Mouse (Mus musculus) intestine, postnatal 0 days (tissue): ENCODE results near the gene Prdm16. TPM values are rescaled to one million over a fixed set of nuclear protein-coding genes. Genes with fewer than 3 reads are reported as not detected.

ENCODE experiments used
- ATAC-seq: fragments of 200-750 bp; cut with Nextera tagmentation; 2 replicates; pipeline ENCODE4 v1.8.0; 2017; ENCODE audit warnings: mild to moderate bottlenecking, moderate TSS enrichment, moderate library complexity
- H3K27ac ChIP-seq: fragments of 300-500 bp; sonication (generic); 2 replicates; pipeline ENCODE4 v1.5.1; 2014; ENCODE audit warnings: mild to moderate bottlenecking, low read depth, low read length, moderate library complexity
- H3K27me3 ChIP-seq: fragments of 300-500 bp; sonication (generic); replicated peaks from 2 replicates; pipeline ENCODE4 v1.6.1; 2014; ENCODE audit warnings: low read length, mixed read lengths; ENCODE audit not compliant: control insufficient read depth, insufficient read depth
- H3K36me3 ChIP-seq: fragments of 300-500 bp; sonication (generic); 2 replicates; pipeline ENCODE4 v1.6.1; 2014; ENCODE audit warnings: mild to moderate bottlenecking, moderate library complexity; ENCODE audit not compliant: control insufficient read depth, insufficient read depth
- H3K4me1 ChIP-seq: fragments of 300-500 bp; sonication (generic); replicated peaks from 2 replicates; pipeline ENCODE4 v1.6.1; 2014; ENCODE audit warnings: antibody characterized with exemption, low read length, mixed read lengths; ENCODE audit not compliant: control insufficient read depth, insufficient read depth
- H3K4me2 ChIP-seq: fragments of 300-500 bp; sonication (generic); replicated peaks from 2 replicates; pipeline ENCODE4 v1.6.1; 2014; ENCODE audit warnings: low read depth, mild to moderate bottlenecking, moderate library complexity
- H3K4me3 ChIP-seq: fragments of 300-500 bp; sonication (generic); 2 replicates; pipeline ENCODE4 v1.5.1; 2014; ENCODE audit warnings: low read depth, low read length
- H3K9ac ChIP-seq: fragments of 300-500 bp; sonication (generic); 2 replicates; pipeline ENCODE4 v1.6.1; 2014; ENCODE audit warnings: mild to moderate bottlenecking, low read depth, low read length
- H3K9me3 ChIP-seq: fragments of 300-500 bp; sonication (generic); 2 replicates; pipeline ENCODE4 v1.6.1; 2016; ENCODE audit warnings: mixed run types; ENCODE audit not compliant: control insufficient read depth
- CTCF ChIP-seq: sonication (generic); IDR thresholded peaks from 2 replicates; pipeline ENCODE4 v1.5.1; 2016; ENCODE audit warnings: low read depth, mild to moderate bottlenecking, control low read depth, antibody characterized with exemption, moderate library complexity
- WGBS: fragments of 180-500 bp; shearing (Covaris S2); extraction: QIAGEN DNeasy Blood & Tissue Kit; methylation state at CpG from one replicate; pipeline ENCODE4 v1.1.7; 2014; 5-methylcytosine and 5-hydroxymethylcytosine counted together
- polyA plus RNA-seq: library from polyadenylated mRNA; unstranded; fragments of >200 nt; fragmentation: Nextera tagmentation; extraction: Ambion mirVana; gene quantifications from 2 replicates; pipeline ENCODE4 v1.2.1, GENCODE M21; 2015

Gene Prdm16
- polyA plus RNA-seq, 1 experiment from 2014 or later = 9.0 TPM

GRCm38 (mm10) chr4:154480143-154480542 is 156.5 kb downstream of the Prdm16 start:
- Histone ChIP-seq H3K36me3 (no peaks in the 10 kb centered on the region), H3K9ac (no peak overlapping the region), H3K4me1 (peaks cover 11% of the 10 kb centered on the region), H3K4me2 (no peak overlapping the region), H3K9me3 (no peaks in the 10 kb centered on the region), H3K27me3 (no peaks in the 10 kb centered on the region), H3K4me3 (no peak overlapping the region), H3K27ac (no peak overlapping the region)
- WGBS = 51% methylated on average over 15 of the region's 15 CpGs
- ATAC-seq = no peak
- TF ChIP-seq CTCF = no peak

- H3K36me3 ChIP-seq = no peaks in the 10 kb centered on the region
- no peak for ATAC-seq
- H3K27me3 ChIP-seq = no peaks in the 10 kb centered on the region
- no peak overlapping the region for H3K27ac ChIP-seq
- no peak overlapping the region for H3K4me3 ChIP-seq
- no peak overlapping the region for H3K4me2 ChIP-seq
- no peak for TF ChIP-seq CTCF
- H3K9ac ChIP-seq = no peak overlapping the region
- WGBS = 58% methylated on average over 8 of the region's 8 CpGs
- peaks cover 6% of the 10 kb centered on the region for H3K4me1 ChIP-seq
- H3K9me3 ChIP-seq = no peaks in the 10 kb centered on the region
Measured at GRCm38 (mm10) chr4:154478933-154479613, 157.6 kb downstream of the Prdm16 start.

GRCm38 (mm10) chr4:154473571-154474307 is 162.9 kb downstream of the Prdm16 start:
- Histone ChIP-seq H3K9ac (no peak overlapping the region), H3K36me3 (no peaks in the 10 kb centered on the region), H3K4me2 (no peak overlapping the region), H3K27me3 (no peaks in the 10 kb centered on the region), H3K4me1 (0 out of 2 replicates have a peak, but pooled peaks cover 7% of the 10 kb centered on the region), H3K4me3 (no peak overlapping the region), H3K27ac (no peak overlapping the region), H3K9me3 (no peaks in the 10 kb centered on the region)
- WGBS = 19% methylated on average over 25 of the region's 25 CpGs
- TF ChIP-seq CTCF = no peak
- no peak for ATAC-seq

- WGBS = 23% methylated on average over 8 of the region's 8 CpGs
- H3K4me3 ChIP-seq = no peak overlapping the region
- no peak for TF ChIP-seq CTCF
- H3K4me2 ChIP-seq = no peak overlapping the region
- 0 out of 2 replicates have a peak, but pooled peaks cover 7% of the 10 kb centered on the region for H3K4me1 ChIP-seq
- ATAC-seq = no peak
- H3K27me3 ChIP-seq = no peaks in the 10 kb centered on the region
- H3K27ac ChIP-seq = no peak overlapping the region; the same call in 1 of the 2 replicates
- no peak overlapping the region for H3K9ac ChIP-seq
- no peaks in the 10 kb centered on the region for H3K9me3 ChIP-seq
- H3K36me3 ChIP-seq = no peaks in the 10 kb centered on the region
Measured at GRCm38 (mm10) chr4:154472569-154472968, 164.1 kb downstream of the Prdm16 start.

GRCm38 (mm10) chr4:154471447-154472101 is 165.1 kb downstream of the Prdm16 start:
- TF ChIP-seq CTCF = no peak
- H3K9ac ChIP-seq = no peak overlapping the region
- no peaks in the 10 kb centered on the region for H3K36me3 ChIP-seq
- 0 out of 2 replicates have a peak overlapping the region, but pooled peaks have one; percentile 3 for H3K4me3 ChIP-seq
- peak overlapping the region; percentile 55 for H3K4me2 ChIP-seq
- peak; percentile 97 for ATAC-seq
- no peaks in the 10 kb centered on the region for H3K27me3 ChIP-seq
- H3K9me3 ChIP-seq = no peaks in the 10 kb centered on the region
- H3K4me1 ChIP-seq = 0 out of 2 replicates have a peak, but pooled peaks cover 7% of the 10 kb centered on the region
- 13% methylated on average over 17 of the region's 17 CpGs for WGBS
- H3K27ac ChIP-seq = peak overlapping the region; percentile 75

GRCm38 (mm10) chr4:154466305-154466704 is 170.4 kb downstream of the Prdm16 start:
- no peak for TF ChIP-seq CTCF
- no peak overlapping the region for H3K4me2 ChIP-seq
- no peaks in the 10 kb centered on the region for H3K9me3 ChIP-seq
- H3K27me3 ChIP-seq = no peaks in the 10 kb centered on the region
- peaks cover 3% of the 10 kb centered on the region; the same call in 1 of the 2 replicates for H3K4me1 ChIP-seq
- H3K27ac ChIP-seq = no peak overlapping the region
- H3K36me3 ChIP-seq = no peaks in the 10 kb centered on the region
- no peak overlapping the region for H3K4me3 ChIP-seq
- no peak for ATAC-seq
- no peak overlapping the region for H3K9ac ChIP-seq
- 50% methylated on average over 5 of the region's 5 CpGs for WGBS
